Mouse (Mus musculus): ENCODE data around the gene Tmc5. TPM values are rescaled to one million over a fixed set of nuclear protein-coding genes. Genes with fewer than 3 reads are reported as not detected.
A peak's percentile ranks its signal among the peaks of the same experiment; 100 is the strongest.

The Tmc5 gene
- polyA plus RNA-seq, 1 experiment from 2014 or later = 0.15 TPM

DNA sequence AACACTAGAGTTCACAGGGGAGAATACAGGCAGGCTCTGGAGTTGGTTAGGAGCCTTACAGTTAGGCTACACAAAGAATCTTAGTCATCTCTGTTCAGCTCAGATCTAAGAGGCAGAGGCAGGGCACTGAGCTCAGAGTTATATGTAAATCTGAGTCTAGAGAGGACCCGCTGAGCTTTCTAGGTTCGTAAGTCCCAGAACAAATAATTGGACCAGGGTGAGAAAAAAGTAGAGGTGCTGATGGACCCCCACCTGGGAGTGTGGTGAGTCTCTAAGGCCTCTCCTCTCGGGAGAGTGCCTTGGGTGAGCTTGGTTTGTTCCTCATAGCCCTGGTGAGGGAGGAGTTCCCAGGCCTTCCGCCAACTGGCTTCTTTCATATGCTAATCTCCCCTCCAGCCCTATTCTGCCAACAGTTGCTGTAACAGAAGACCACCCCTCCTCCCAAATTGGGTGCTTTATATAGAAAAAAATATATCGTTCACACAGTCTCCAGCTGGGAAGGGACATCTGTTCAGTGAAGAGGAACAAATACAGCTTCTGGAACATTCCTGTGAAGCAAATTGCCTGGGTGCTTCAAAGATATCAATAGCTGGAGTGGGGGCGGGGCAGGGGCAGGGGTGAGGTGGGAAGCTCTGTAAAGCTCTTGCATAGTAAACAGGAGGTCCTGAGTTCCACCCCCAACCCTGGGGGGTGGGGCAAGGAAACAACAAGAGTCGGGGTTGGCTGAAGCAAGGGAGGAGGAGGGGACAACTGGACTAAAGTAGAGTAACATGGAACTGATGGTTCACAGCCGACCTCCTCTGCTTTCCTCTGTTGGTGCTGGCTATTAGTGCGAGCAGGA lies 3.3 kb upstream of the Tmc5 start:
- peaks cover 5% of the 10 kb centered on the region for H3K4me1 ChIP-seq (ENCODE audit: control insufficient read depth, insufficient read depth, low read length)
- H3K4me2 ChIP-seq (ENCODE audit: low read depth, low read length) = no peak overlapping the region
- DNase-seq (ENCODE audit: low spot score) (peak; percentile 84), ATAC-seq (replicated peaks; ENCODE audit: insufficient number of reproducible peaks, low FRiP score, low TSS enrichment, low read depth) (peak; percentile 79)
- peak overlapping the region; percentile 14; the same call in 1 of the 2 replicates for H3K9ac ChIP-seq (replicated peaks; ENCODE audit: low read length)
- H3K27ac ChIP-seq (replicated peaks; ENCODE audit: low read depth, low read length) = peak overlapping the region; percentile 60
- no peak overlapping the region for H3K4me3 ChIP-seq (ENCODE audit: low read depth, low read length)
- no peaks in the 10 kb centered on the region for H3K36me3 ChIP-seq (replicated peaks; ENCODE audit: control insufficient read depth, insufficient read depth, low read depth, low read length)
- 10% methylated on average over 9 of the region's 9 CpGs for WGBS
- H3K9me3 ChIP-seq (replicated peaks; ENCODE audit: control insufficient read depth, low read length) = no peaks in the 10 kb centered on the region
- H3K27me3 ChIP-seq (ENCODE audit: control insufficient read depth, insufficient read depth, low read length) = peaks cover 11% of the 10 kb centered on the region

DNA sequence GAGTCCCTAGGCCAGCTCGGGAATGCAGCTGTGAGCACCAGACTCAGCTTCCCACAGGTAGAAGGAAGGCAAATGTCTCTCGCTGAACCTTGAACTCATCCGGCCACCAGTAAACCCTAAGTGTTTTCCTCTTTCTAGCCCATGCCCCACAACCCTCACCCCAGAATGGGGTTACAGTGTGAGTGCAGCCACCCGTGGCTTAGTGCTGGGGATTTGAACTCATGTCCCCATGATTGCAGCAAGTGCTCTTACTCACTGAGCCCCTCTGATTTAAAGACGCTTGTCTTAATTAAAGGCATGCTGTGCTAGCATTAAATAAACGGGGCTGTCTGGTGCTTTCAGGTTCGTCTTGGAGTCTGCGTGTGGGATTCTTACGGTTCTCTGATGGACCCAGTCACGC lies 2.5 kb upstream of the Tmc5 start:
- 30% methylated on average over 10 of the region's 10 CpGs for WGBS
- no peak overlapping the region for H3K4me2 ChIP-seq (ENCODE audit: low read depth, low read length)
- peaks cover 5% of the 10 kb centered on the region for H3K4me1 ChIP-seq (ENCODE audit: control insufficient read depth, insufficient read depth, low read length)
- no peak overlapping the region for H3K9ac ChIP-seq (replicated peaks; ENCODE audit: low read length)
- DNase-seq (ENCODE audit: low spot score) = no peak
- peaks cover 11% of the 10 kb centered on the region for H3K27me3 ChIP-seq (ENCODE audit: control insufficient read depth, insufficient read depth, low read length)
- no peaks in the 10 kb centered on the region for H3K36me3 ChIP-seq (replicated peaks; ENCODE audit: control insufficient read depth, insufficient read depth, low read depth, low read length)
- peak overlapping the region; percentile 23 for H3K27ac ChIP-seq (replicated peaks; ENCODE audit: low read depth, low read length)
- no peak overlapping the region for H3K4me3 ChIP-seq (ENCODE audit: low read depth, low read length)
- H3K9me3 ChIP-seq (replicated peaks; ENCODE audit: control insufficient read depth, low read length) = no peaks in the 10 kb centered on the region
- ATAC-seq (replicated peaks; ENCODE audit: insufficient number of reproducible peaks, low FRiP score, low TSS enrichment, low read depth) = peak; percentile 10; the same call in 1 of the 2 replicates

DNA sequence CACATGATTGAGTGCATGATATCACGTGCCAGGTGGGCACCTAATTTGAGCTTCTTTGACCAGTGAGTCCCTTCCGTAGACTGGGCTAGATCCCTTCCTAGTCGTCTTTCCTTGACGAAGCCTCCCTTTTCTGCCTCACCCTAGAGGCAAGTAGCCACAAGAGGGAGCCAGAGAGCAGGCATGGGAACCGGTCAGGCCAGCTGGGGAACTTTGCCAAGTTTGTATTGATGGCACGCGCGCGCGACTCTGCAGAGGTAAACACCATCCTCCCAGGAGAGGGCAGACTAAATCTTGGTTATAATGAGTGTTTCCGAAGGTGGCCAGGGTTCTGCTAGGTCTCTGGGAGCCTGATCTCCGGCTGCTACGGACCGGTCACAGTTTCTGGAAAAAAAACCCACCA lies 1.9 kb upstream of the Tmc5 start:
- 1% methylated on average over 14 of the region's 14 CpGs for WGBS
- DNase-seq (ENCODE audit: low spot score) = peak; percentile 97
- Histone ChIP-seq H3K4me3 (ENCODE audit: low read depth, low read length) (no peak overlapping the region), H3K4me2 (ENCODE audit: low read depth, low read length) (peak overlapping the region; percentile 25), H3K36me3 (replicated peaks; ENCODE audit: control insufficient read depth, insufficient read depth, low read depth, low read length) (no peaks in the 10 kb centered on the region), H3K27me3 (ENCODE audit: control insufficient read depth, insufficient read depth, low read length) (peaks cover 11% of the 10 kb centered on the region), H3K9me3 (replicated peaks; ENCODE audit: control insufficient read depth, low read length) (no peaks in the 10 kb centered on the region), H3K9ac (replicated peaks; ENCODE audit: low read length) (0 out of 2 replicates have a peak overlapping the region, but pooled peaks have one; percentile 0), H3K4me1 (ENCODE audit: control insufficient read depth, insufficient read depth, low read length) (peaks cover 5% of the 10 kb centered on the region), H3K27ac (replicated peaks; ENCODE audit: low read depth, low read length) (no peak overlapping the region)
- ATAC-seq (replicated peaks; ENCODE audit: insufficient number of reproducible peaks, low FRiP score, low TSS enrichment, low read depth) = peak; percentile 34; the same call in 1 of the 2 replicates

DNA sequence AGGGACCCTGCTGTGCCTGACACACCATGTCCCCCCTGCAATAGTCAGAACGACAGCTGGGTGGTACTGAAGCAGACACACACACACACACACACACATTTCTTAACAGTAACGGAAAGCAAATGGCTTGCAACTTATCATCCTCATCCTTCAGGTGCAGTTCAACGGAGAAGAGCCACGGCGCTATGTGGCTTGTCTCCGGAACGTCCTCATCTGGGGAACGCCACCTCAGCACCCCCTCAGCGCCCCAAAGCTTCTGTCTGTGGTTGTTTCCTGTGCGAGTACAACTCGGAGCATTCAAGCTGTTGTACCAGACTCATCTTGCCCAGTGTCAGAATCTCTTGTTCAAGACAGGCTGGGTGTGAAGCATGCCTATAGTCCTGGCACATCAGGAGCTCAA lies 826 bp upstream of the Tmc5 start:
- Histone ChIP-seq H3K4me1 (ENCODE audit: control insufficient read depth, insufficient read depth, low read length) (peaks cover 5% of the 10 kb centered on the region), H3K27me3 (ENCODE audit: control insufficient read depth, insufficient read depth, low read length) (peaks cover 11% of the 10 kb centered on the region), H3K36me3 (replicated peaks; ENCODE audit: control insufficient read depth, insufficient read depth, low read depth, low read length) (no peaks in the 10 kb centered on the region), H3K27ac (replicated peaks; ENCODE audit: low read depth, low read length) (no peak overlapping the region), H3K9me3 (replicated peaks; ENCODE audit: control insufficient read depth, low read length) (no peaks in the 10 kb centered on the region), H3K4me3 (ENCODE audit: low read depth, low read length) (no peak overlapping the region), H3K4me2 (ENCODE audit: low read depth, low read length) (no peak overlapping the region), H3K9ac (replicated peaks; ENCODE audit: low read length) (no peak overlapping the region)
- ATAC-seq (replicated peaks; ENCODE audit: insufficient number of reproducible peaks, low FRiP score, low TSS enrichment, low read depth) (no peak), DNase-seq (ENCODE audit: low spot score) (no peak)
- WGBS = 78% methylated on average over 11 of the region's 11 CpGs

DNA sequence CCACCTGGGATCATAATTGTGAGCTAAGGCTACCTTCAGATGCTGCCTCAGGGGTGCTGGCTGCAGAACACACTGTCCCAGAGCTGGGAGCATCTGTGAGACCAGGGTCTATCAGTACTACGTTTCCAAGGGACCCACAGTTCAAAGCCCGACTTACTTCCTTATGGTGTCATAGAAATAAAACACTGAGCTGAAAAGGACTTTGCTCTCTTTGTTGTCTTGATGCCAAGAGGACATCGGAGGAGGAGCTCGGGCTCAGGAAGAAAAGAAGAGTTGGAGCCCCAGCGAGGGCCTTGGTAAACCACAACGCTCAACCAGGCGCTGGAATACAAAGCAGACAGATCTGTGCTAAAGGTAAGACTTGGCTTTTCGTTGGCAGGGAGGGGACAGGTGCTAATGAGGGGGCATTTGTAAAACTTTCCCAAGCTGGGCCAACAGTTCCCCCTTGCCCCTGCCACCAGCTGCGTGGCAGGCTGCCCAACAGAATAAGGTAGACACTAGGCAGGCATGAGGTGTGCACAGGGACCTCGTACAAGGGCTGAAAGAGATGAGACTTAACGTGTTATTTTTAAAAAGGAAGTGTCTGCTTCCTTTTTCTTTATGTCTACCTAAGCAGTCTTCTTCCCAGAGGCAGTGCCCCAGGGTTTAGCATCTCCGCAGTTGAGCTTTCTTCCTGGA lies 3.0 kb downstream of the Tmc5 start:
- Histone ChIP-seq H3K27me3 (ENCODE audit: control insufficient read depth, insufficient read depth, low read length) (peaks cover 11% of the 10 kb centered on the region), H3K4me3 (ENCODE audit: low read depth, low read length) (no peak overlapping the region), H3K9ac (replicated peaks; ENCODE audit: low read length) (no peak overlapping the region), H3K9me3 (replicated peaks; ENCODE audit: control insufficient read depth, low read length) (no peaks in the 10 kb centered on the region), H3K4me2 (ENCODE audit: low read depth, low read length) (no peak overlapping the region), H3K27ac (replicated peaks; ENCODE audit: low read depth, low read length) (no peak overlapping the region), H3K4me1 (ENCODE audit: control insufficient read depth, insufficient read depth, low read length) (no peaks in the 10 kb centered on the region), H3K36me3 (replicated peaks; ENCODE audit: control insufficient read depth, insufficient read depth, low read depth, low read length) (no peaks in the 10 kb centered on the region)
- WGBS = 76% methylated on average over 12 of the region's 12 CpGs
- DNase-seq (ENCODE audit: low spot score) (no peak), ATAC-seq (replicated peaks; ENCODE audit: insufficient number of reproducible peaks, low FRiP score, low TSS enrichment, low read depth) (no peak)

DNA sequence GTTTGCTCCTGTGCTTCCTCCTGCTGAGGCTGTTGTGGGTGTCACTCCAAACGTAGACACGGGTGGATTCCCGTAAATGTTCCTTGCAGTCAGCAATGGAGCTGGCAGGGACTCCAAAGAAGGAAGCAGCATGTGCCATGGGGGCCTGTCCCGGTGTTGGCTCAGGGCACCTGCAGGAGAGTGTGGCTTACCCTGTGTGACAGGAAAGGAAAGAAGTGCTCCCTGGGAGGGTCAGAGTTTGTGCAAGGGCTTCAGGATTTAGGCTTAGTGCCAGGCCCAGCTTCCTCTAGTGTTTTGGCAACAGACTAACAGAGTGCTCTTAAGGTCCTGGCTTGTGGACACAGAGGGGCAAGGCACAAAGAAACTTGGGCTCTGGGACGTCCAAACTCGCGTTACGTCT lies 7.7 kb downstream of the Tmc5 start:
- Histone ChIP-seq H3K4me1 (ENCODE audit: control insufficient read depth, insufficient read depth, low read length) (no peaks in the 10 kb centered on the region), H3K9ac (replicated peaks; ENCODE audit: low read length) (no peak overlapping the region), H3K27me3 (ENCODE audit: control insufficient read depth, insufficient read depth, low read length) (no peaks in the 10 kb centered on the region), H3K9me3 (replicated peaks; ENCODE audit: control insufficient read depth, low read length) (no peaks in the 10 kb centered on the region), H3K4me2 (ENCODE audit: low read depth, low read length) (no peak overlapping the region), H3K27ac (replicated peaks; ENCODE audit: low read depth, low read length) (no peak overlapping the region), H3K4me3 (ENCODE audit: low read depth, low read length) (no peak overlapping the region), H3K36me3 (replicated peaks; ENCODE audit: control insufficient read depth, insufficient read depth, low read depth, low read length) (no peaks in the 10 kb centered on the region)
- ATAC-seq (replicated peaks; ENCODE audit: insufficient number of reproducible peaks, low FRiP score, low TSS enrichment, low read depth) (no peak), DNase-seq (ENCODE audit: low spot score) (no peak)
- 79% methylated on average over 8 of the region's 8 CpGs for WGBS

DNA sequence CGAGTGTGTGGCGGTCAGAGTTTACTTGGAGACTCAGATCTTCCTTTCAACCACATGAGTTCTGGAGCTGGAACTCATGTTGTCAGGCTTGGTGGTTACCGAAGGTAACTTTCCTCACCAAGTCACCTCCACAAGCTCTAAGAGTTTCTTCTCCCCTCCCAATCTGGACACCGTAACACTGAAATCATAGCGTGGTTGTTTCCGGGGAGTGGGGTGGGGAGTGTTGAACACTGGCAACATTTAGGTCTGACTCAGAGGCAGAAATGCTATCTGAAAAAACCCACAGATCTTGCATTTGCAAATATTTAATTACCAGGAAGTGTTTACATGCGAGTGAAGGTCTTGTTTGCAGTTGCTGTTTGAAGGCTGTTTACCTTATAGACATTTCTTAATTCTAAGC lies 12.7 kb downstream of the Tmc5 start:
- Histone ChIP-seq H3K27me3 (ENCODE audit: control insufficient read depth, insufficient read depth, low read length) (no peaks in the 10 kb centered on the region), H3K4me3 (ENCODE audit: low read depth, low read length) (no peak overlapping the region), H3K9ac (replicated peaks; ENCODE audit: low read length) (no peak overlapping the region), H3K9me3 (replicated peaks; ENCODE audit: control insufficient read depth, low read length) (no peaks in the 10 kb centered on the region), H3K4me1 (ENCODE audit: control insufficient read depth, insufficient read depth, low read length) (no peaks in the 10 kb centered on the region), H3K27ac (replicated peaks; ENCODE audit: low read depth, low read length) (no peak overlapping the region), H3K36me3 (replicated peaks; ENCODE audit: control insufficient read depth, insufficient read depth, low read depth, low read length) (no peaks in the 10 kb centered on the region), H3K4me2 (ENCODE audit: low read depth, low read length) (no peak overlapping the region)
- no peak for DNase-seq (ENCODE audit: low spot score)
- WGBS = 89% methylated on average over 7 of the region's 7 CpGs
- no peak for ATAC-seq (replicated peaks; ENCODE audit: insufficient number of reproducible peaks, low FRiP score, low TSS enrichment, low read depth)

DNA sequence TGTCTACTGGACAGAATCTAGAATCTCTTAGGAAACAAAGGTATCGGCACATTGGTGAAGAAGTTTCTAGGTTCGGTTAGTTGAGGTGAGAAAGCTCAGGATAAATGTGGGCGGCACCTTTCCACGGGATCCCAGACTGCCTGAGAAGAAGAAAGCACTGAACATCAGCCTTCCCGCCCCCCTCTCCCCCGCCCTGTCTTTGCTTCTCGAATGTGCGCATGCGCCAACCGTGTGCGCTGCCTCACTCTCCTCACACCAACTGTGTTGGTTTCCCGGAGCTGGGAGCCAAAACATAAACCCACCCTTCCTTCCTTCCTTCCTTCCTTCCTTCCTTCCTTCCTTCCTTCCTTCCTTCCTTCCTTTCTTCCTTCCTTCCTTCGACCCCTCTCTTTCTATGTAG lies 13.6 kb downstream of the Tmc5 start:
- no peaks in the 10 kb centered on the region for H3K36me3 ChIP-seq (replicated peaks; ENCODE audit: control insufficient read depth, insufficient read depth, low read depth, low read length)
- no peak overlapping the region for H3K9ac ChIP-seq (replicated peaks; ENCODE audit: low read length)
- no peak overlapping the region for H3K27ac ChIP-seq (replicated peaks; ENCODE audit: low read depth, low read length)
- no peak overlapping the region for H3K4me2 ChIP-seq (ENCODE audit: low read depth, low read length)
- no peaks in the 10 kb centered on the region for H3K27me3 ChIP-seq (ENCODE audit: control insufficient read depth, insufficient read depth, low read length)
- 88% methylated on average over 13 of the region's 13 CpGs for WGBS
- H3K4me3 ChIP-seq (ENCODE audit: low read depth, low read length) = no peak overlapping the region
- DNase-seq (ENCODE audit: low spot score) = no peak
- H3K9me3 ChIP-seq (replicated peaks; ENCODE audit: control insufficient read depth, low read length) = no peaks in the 10 kb centered on the region
- no peak for ATAC-seq (replicated peaks; ENCODE audit: insufficient number of reproducible peaks, low FRiP score, low TSS enrichment, low read depth)
- no peaks in the 10 kb centered on the region for H3K4me1 ChIP-seq (ENCODE audit: control insufficient read depth, insufficient read depth, low read length)

Data from embryonic facial prominence, embryonic 11.5 days (tissue).